Mouse (Mus musculus) bone marrow, adult 2 months (tissue): Measurements from ENCODE around the gene Fam205a4. TPM values are rescaled to one million over a fixed set of nuclear protein-coding genes. Genes with fewer than 3 reads are reported as not detected.
"Not testable (repeated sequence)": the region's sequence is repeated elsewhere in the genome, so short reads cannot be mapped to it uniquely, and the experiment has no call there.

Experiments
- H3K27ac ChIP-seq: fragments of 200-500 bp; 2 replicates; pipeline ENCODE4 v1.5.1; 2012; ENCODE audit warnings: low read depth, mild to moderate bottlenecking, control low read depth, inconsistent platforms, low read length; ENCODE audit not compliant: control insufficient read depth, poor library complexity, insufficient read depth
- H3K4me1 ChIP-seq: fragments of 200-500 bp; 2 replicates; pipeline ENCODE4 v1.6.1; 2011; ENCODE audit warnings: low read length; ENCODE audit not compliant: control insufficient read depth, insufficient read depth
- H3K4me3 ChIP-seq: fragments of 200-500 bp; replicated peaks from 2 replicates; pipeline ENCODE3; 2011; ENCODE audit warnings: mild to moderate bottlenecking, low read depth, low read length, control low read depth; ENCODE audit not compliant: control insufficient read depth
- WGBS: fragments of 180-500 bp; shearing (Covaris S2); methylation state at CpG from one replicate; pipeline ENCODE4 v1.1.7; 2018; 5-methylcytosine and 5-hydroxymethylcytosine counted together
- polyA plus RNA-seq: library from polyadenylated mRNA; stranded (reverse); fragments of >200 nt; gene quantifications from 2 replicates; pipeline ENCODE4 v1.2.4, GENCODE M21; 2011; ENCODE audit warnings: low replicate concordance; ENCODE audit not compliant: missing spikeins, insufficient read depth, insufficient read length

The Fam205a4 gene
- polyA plus RNA-seq: 0.45 TPM in 1 of 2 replicates, not detected in the other

DNA sequence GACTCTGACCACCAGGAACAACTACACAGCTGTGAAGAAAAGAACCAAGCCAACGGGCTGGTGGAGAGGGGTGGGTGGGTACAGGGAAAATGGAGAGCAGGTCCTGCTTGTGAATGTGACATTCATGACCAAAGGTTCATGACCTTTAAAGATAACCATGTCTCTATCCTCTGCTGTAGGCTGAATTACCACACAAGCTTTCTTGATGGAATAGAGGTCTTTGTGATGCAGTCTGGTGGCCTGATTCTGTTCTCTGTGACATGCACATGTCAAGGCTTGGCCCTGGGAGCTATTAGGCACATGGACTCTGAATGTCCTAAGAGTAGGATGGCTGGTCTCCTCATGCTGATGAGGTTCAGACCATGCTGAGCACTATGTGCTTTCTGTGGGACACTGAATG, at the start of gene Fam205a4:
Gene Fam205a4, plus strand, starts transcription at position 301 of the 400 bp plus-strand sequence.
- H3K4me1 ChIP-seq, H3K4me3 ChIP-seq, H3K27ac ChIP-seq: not testable (repeated sequence)
- no CpG with 5 or more reads among the region's 1 CpGs for WGBS

GRCm38 (mm10) chr4:41941272-41941671, 24.6 kb upstream of the Fam205a4 start, which contains the start of gene Gm20878:
Gene Gm20878 (plus strand): TSS chr4:41941572.
- H3K27ac ChIP-seq, H3K4me3 ChIP-seq, H3K4me1 ChIP-seq: not testable (repeated sequence)
- WGBS: no CpG with 5 or more reads among the region's 8 CpGs

Other genes with a start within 250 kb of the Fam205a4 start
- 24.0 and 48.2 TPM in 2 replicates for gene Dctn3, start 242.9 kb upstream of the Fam205a4 start, polyA plus RNA-seq
- gene Arid3c, start 234.9 kb upstream of the Fam205a4 start, polyA plus RNA-seq: not detected in 2 replicates
- 12.3 and 26.9 TPM in 2 replicates for gene Galt, start 210.8 kb upstream of the Fam205a4 start, polyA plus RNA-seq
- 6.0 and 13.4 TPM in 2 replicates for gene Sigmar1, start 209.9 kb upstream of the Fam205a4 start, polyA plus RNA-seq
- 6.2 and 28.8 TPM in 2 replicates for gene Ccl27a, start 191.8 kb upstream of the Fam205a4 start, polyA plus RNA-seq
- not detected in 2 replicates for gene Gm21541, start 62.4 kb upstream of the Fam205a4 start, polyA plus RNA-seq
- gene Gm20878, start 24.5 kb upstream of the Fam205a4 start, polyA plus RNA-seq: 3.8 and 6.1 TPM in 2 replicates
- not detected in 2 replicates for gene Gm21093, start 68.7 kb downstream of the Fam205a4 start, polyA plus RNA-seq
- gene Gm3893, start 125.1 kb downstream of the Fam205a4 start, polyA plus RNA-seq: not detected in 2 replicates
- not detected in 2 replicates for gene Gm13304, start 148.8 kb downstream of the Fam205a4 start, polyA plus RNA-seq
- not detected in 2 replicates for gene Gm13306, start 187.4 kb downstream of the Fam205a4 start, polyA plus RNA-seq
- gene Gm13305, start 202.5 kb downstream of the Fam205a4 start, polyA plus RNA-seq: 1.2 TPM in 1 of 2 replicates, not detected in the other